Comparison of ENCODE assay signal across 14 mouse cellular contexts in genomic region chr8:48342321-48343066, GRCm38 (mm10).
DNase-seq lines count a peak whose midpoint lies in the region; ATAC-seq lines count a peak whose summit lies in the region.
"Had no signal": no experiment of that assay in that cellular context is flagged by ENCODE, and none has a peak within 500 bp of the region (broad histone marks: within the 10 kb centered on the region; RNA-seq: fewer than 3 reads in every experiment).

No protein-coding gene starts in this region.

- H3K27ac ChIP-seq in hindbrain, embryonic 12.5 days, result peak overlapping the region; percentile 71; the same call in 1 of the 2 replicates
- H3K27ac ChIP-seq: embryonic facial prominence, embryonic 13.5 days; liver, embryonic 14.5 days had no signal

- 0 out of 2 replicates have a peak overlapping the region, but pooled peaks have one; percentile 28 for H3K9ac ChIP-seq in hindbrain, embryonic 12.5 days
- H3K9ac ChIP-seq: embryonic facial prominence, embryonic 13.5 days; liver, embryonic 14.5 days had no signal

- intact Hi-C loops in gastrocnemius, postnatal 36 days (cut with DNase I), result no loop called here

- peak overlapping the region; percentile 41 for H3K4me2 ChIP-seq in hindbrain, embryonic 12.5 days (replicated peaks)
- H3K4me2 ChIP-seq: embryonic facial prominence, embryonic 13.5 days had no signal

- H3K4me3 ChIP-seq in hindbrain, embryonic 12.5 days, result no peak overlapping the region
- H3K4me3 ChIP-seq: embryonic facial prominence, embryonic 13.5 days had no signal

- 0 out of 2 replicates have a peak, but pooled peaks cover 3% of the 10 kb centered on the region for H3K27me3 ChIP-seq in hindbrain, embryonic 12.5 days
- H3K27me3 ChIP-seq: embryonic facial prominence, embryonic 13.5 days; Patski had no signal

- peak; percentile 19 to 22 for DNase-seq in cerebellum, postnatal 14 days
- DNase-seq in cerebellum, adult 9-11 months, result no peak
- peak; percentile 67 for DNase-seq in embryo, embryonic 10.5 days (ENCODE audit: low spot score)
- DNase-seq in neural tube, embryonic 10.5 days (ENCODE audit: extremely low spot score, low spot score), result peak; percentile 32
- no peak for DNase-seq in ovary, postnatal 10 days (ENCODE audit: low spot score)
- DNase-seq in gastrocnemius, postnatal 36 days, result no peak
- no peak for DNase-seq in spleen, postnatal 14 days (ENCODE audit: low spot score in 2 of 2)
- DNase-seq: gastrocnemius, postnatal 25 days; kidney, postnatal 36 days; thymus, postnatal 4 days had no signal

- no peaks in the 10 kb centered on the region for H3K9me3 ChIP-seq in hindbrain, embryonic 12.5 days (replicated peaks)
- H3K9me3 ChIP-seq: embryonic facial prominence, embryonic 13.5 days had no signal

- H3K36me3 ChIP-seq in hindbrain, embryonic 12.5 days, result no peaks in the 10 kb centered on the region

- peak; percentile 86 for ATAC-seq in hindbrain, embryonic 12.5 days (ENCODE audit: low FRiP score)
- ATAC-seq: Patski had no signal

- WGBS in hindbrain, embryonic 12.5 days, result 47% methylated on average over 30 of the region's 30 CpGs

- H3K4me1 ChIP-seq in hindbrain, embryonic 12.5 days, result peaks cover 15% of the 10 kb centered on the region
- H3K4me1 ChIP-seq: embryonic facial prominence, embryonic 13.5 days had no signal

Comparison
In these comparisons a context has a peak if more than half of its experiments do, and no peak if none do; other contexts are left out.
1. DNase-seq: peak in cerebellum, postnatal 14 days (2 of 2), embryo, embryonic 10.5 days (single experiment) and neural tube, embryonic 10.5 days (single experiment); none in cerebellum, adult 9-11 months (single experiment), ovary, postnatal 10 days (single experiment), gastrocnemius, postnatal 36 days (0 of 2) and spleen, postnatal 14 days (0 of 2).